Mouse (Mus musculus) CH12.LX (cell line): ENCODE results near the gene Gm28539. TPM values are rescaled to one million over a fixed set of nuclear protein-coding genes. Genes with fewer than 3 reads are reported as not detected.

ENCODE experiments used
- DNase-seq: peaks from one replicate; pipeline ENCODE4 v3.0.0-alpha.2; 2013; ENCODE audit errors: extremely low read depth
- H3K27ac ChIP-seq: 2 replicates; pipeline ENCODE4 v1.5.1; 2012; ENCODE audit warnings: low read depth, mild to moderate bottlenecking, control low read depth, moderate library complexity; ENCODE audit not compliant: insufficient read depth
- H3K27me3 ChIP-seq: replicated peaks from 2 replicates; pipeline ENCODE3; 2012; ENCODE audit warnings: inconsistent platforms
- H3K36me3 ChIP-seq, 2 experiments: replicated peaks in 1 of 2; 2 replicates each; pipeline versions ENCODE3 to v1.6.1; 2012; ENCODE audit warnings: inconsistent platforms in 1 of 2, low read length in 1 of 2, mild to moderate bottlenecking in 1 of 2, mixed read lengths in 1 of 2, moderate library complexity in 1 of 2; ENCODE audit not compliant: control insufficient read depth in 1 of 2, insufficient read depth in 1 of 2
- H3K4me1 ChIP-seq, 2 experiments: 2 replicates each; pipeline ENCODE4 v1.6.1; 2012; ENCODE audit warnings: inconsistent platforms in 1 of 2, moderate library complexity in 1 of 2; ENCODE audit not compliant: insufficient read depth in 2 of 2, control insufficient read depth in 1 of 2
- H3K4me2 ChIP-seq: 2 replicates; pipeline ENCODE4 v1.6.1; 2012; ENCODE audit warnings: low read depth, mild to moderate bottlenecking, control low read depth; ENCODE audit not compliant: poor library complexity, insufficient read depth, severe bottlenecking
- H3K4me3 ChIP-seq, 3 experiments: fragments of 150-350 bp in 1 of 3; sonication (generic) in 1 of 3; replicated peaks in 1 of 3; 2 replicates each; pipeline versions ENCODE3 to v1.5.1; 2011 to 2012; ENCODE audit warnings: low read depth in 2 of 3, low read length in 2 of 3, mild to moderate bottlenecking in 2 of 3, moderate library complexity in 2 of 3, control low read depth in 1 of 3, improper control_type of control experiment in 1 of 3, inconsistent platforms in 1 of 3, mixed read lengths in 1 of 3; ENCODE audit not compliant: poor library complexity in 1 of 3
- H3K79me2 ChIP-seq: replicated peaks from 2 replicates; pipeline ENCODE4 v1.6.1; 2012; ENCODE audit warnings: mild to moderate bottlenecking, moderate library complexity; ENCODE audit not compliant: control insufficient read depth, poor library complexity, insufficient read depth, severe bottlenecking; ENCODE audit errors: extremely low read depth
- H3K9ac ChIP-seq: 2 replicates; pipeline ENCODE4 v1.6.1; 2012; ENCODE audit warnings: low read depth, mild to moderate bottlenecking, control low read depth, moderate library complexity; ENCODE audit not compliant: insufficient read depth
- H3K9me3 ChIP-seq: replicated peaks from 2 replicates; pipeline ENCODE3; 2012; ENCODE audit warnings: low read length, inconsistent platforms, mixed read lengths
- E2F4 ChIP-seq: IDR thresholded peaks from 2 replicates; pipeline ENCODE4 v1.6.1; 2011; ENCODE audit warnings: low read depth, low read length, improper control_type of control experiment; ENCODE audit not compliant: insufficient replicate concordance
- ELF1 ChIP-seq: IDR thresholded peaks from 2 replicates; pipeline ENCODE4 v1.6.1; 2014; ENCODE audit warnings: low read depth, mild to moderate bottlenecking, inconsistent platforms, low read length, improper control_type of control experiment
- GABPA ChIP-seq: IDR thresholded peaks from 2 replicates; pipeline ENCODE4 v1.6.1; 2012; ENCODE audit warnings: low read depth, low read length, improper control_type of control experiment, inconsistent platforms; ENCODE audit not compliant: insufficient replicate concordance
- HCFC1 ChIP-seq: IDR thresholded peaks from 2 replicates; pipeline ENCODE4 v1.6.1; 2012; ENCODE audit warnings: low read depth, mild to moderate bottlenecking, inconsistent platforms, low read length, improper control_type of control experiment
- KAT2A ChIP-seq: IDR thresholded peaks from 2 replicates; pipeline ENCODE4 v1.6.1; 2012; ENCODE audit warnings: low read length, improper control_type of control experiment, inconsistent platforms; ENCODE audit not compliant: insufficient replicate concordance
- MEF2A ChIP-seq: IDR thresholded peaks from 2 replicates; pipeline ENCODE4 v1.6.1; 2014; ENCODE audit warnings: low read depth, mild to moderate bottlenecking, inconsistent platforms, low read length, improper control_type of control experiment, borderline replicate concordance
- MYC ChIP-seq: IDR thresholded peaks from 2 replicates; pipeline ENCODE4 v1.6.1; 2011; ENCODE audit warnings: low read depth, mild to moderate bottlenecking, improper control_type of control experiment, low read length
- NELFE ChIP-seq: IDR thresholded peaks from 2 replicates; pipeline ENCODE4 v1.6.1; 2011; ENCODE audit warnings: low read depth, low read length, improper control_type of control experiment
- NRF1 ChIP-seq: IDR thresholded peaks from 2 replicates; pipeline ENCODE4 v1.6.1; 2014; ENCODE audit warnings: low read depth, mild to moderate bottlenecking, inconsistent platforms, low read length, improper control_type of control experiment, moderate library complexity
- RAD21 ChIP-seq: IDR thresholded peaks from 2 replicates; pipeline ENCODE4 v1.6.1; 2011; ENCODE audit warnings: low read depth, mild to moderate bottlenecking, low read length, improper control_type of control experiment, moderate library complexity
- RCOR1 ChIP-seq: conservative IDR thresholded peaks from 2 replicates; pipeline ENCODE4 v1.6.1; 2012; ENCODE audit warnings: low read depth, mild to moderate bottlenecking, inconsistent platforms, low read length, improper control_type of control experiment
- SMC3 ChIP-seq: IDR thresholded peaks from 2 replicates; pipeline ENCODE4 v1.6.1; 2011; ENCODE audit warnings: low read depth, low read length, improper control_type of control experiment
- UBTF ChIP-seq: IDR thresholded peaks from 2 replicates; pipeline ENCODE4 v1.6.1; 2012; ENCODE audit warnings: low read depth, mild to moderate bottlenecking, inconsistent platforms, low read length, improper control_type of control experiment, moderate library complexity
- USF1 ChIP-seq: IDR thresholded peaks from 2 replicates; pipeline ENCODE4 v1.6.1; 2014; ENCODE audit warnings: low read depth, mild to moderate bottlenecking, inconsistent platforms, low read length, improper control_type of control experiment
- ZKSCAN1 ChIP-seq: IDR thresholded peaks from 2 replicates; pipeline ENCODE4 v1.6.1; 2012; ENCODE audit warnings: low read depth, inconsistent platforms, low read length, improper control_type of control experiment, borderline replicate concordance
- ZMIZ1 ChIP-seq: IDR thresholded peaks from 2 replicates; pipeline ENCODE4 v1.6.1; 2012; ENCODE audit warnings: low read depth, mild to moderate bottlenecking, inconsistent platforms, low read length, improper control_type of control experiment
- dilution Hi-C: fragments of 300-500 bp; cut with MboI; formaldehyde crosslinking; loops from 2 replicates; pipeline ENCODE4 v1.14.3; 2020; ENCODE audit warnings: low sequenced_read_pairs; ENCODE audit not compliant: extremely low pct_unique_long_range_greater_than_20kb, extremely low pct_ligation_motif_present
- in situ Hi-C: fragments of 300-500 bp; cut with MboI; formaldehyde crosslinking; loops from 3 replicates; pipeline ENCODE4 v1.14.3; 2019; ENCODE audit warnings: low sequenced_read_pairs, low pct_ligation_motif_present, low pct_unique_long_range_greater_than_20kb, mixed read lengths
- polyA plus RNA-seq: library from polyadenylated mRNA; unstranded; fragments of >175 nt; gene quantifications from 2 replicates; pipeline ENCODE4 v1.2.1, GENCODE M21; 2012; ENCODE audit warnings: low read depth; ENCODE audit not compliant: insufficient read length
- total RNA-seq, 2 experiments: library from RNA; depleted of rRNA; stranded (reverse); fragments of 300-350 nt in 1 of 2; fragments of >200 nt in 1 of 2; gene quantifications; 2 replicates each; pipeline ENCODE4 v1.2.3; 2012 to 2014

Gm28539 gene
- total and polyA plus RNA-seq, 3 experiments, result 3.9 to 12.2 TPM; not detected in 1

DNA sequence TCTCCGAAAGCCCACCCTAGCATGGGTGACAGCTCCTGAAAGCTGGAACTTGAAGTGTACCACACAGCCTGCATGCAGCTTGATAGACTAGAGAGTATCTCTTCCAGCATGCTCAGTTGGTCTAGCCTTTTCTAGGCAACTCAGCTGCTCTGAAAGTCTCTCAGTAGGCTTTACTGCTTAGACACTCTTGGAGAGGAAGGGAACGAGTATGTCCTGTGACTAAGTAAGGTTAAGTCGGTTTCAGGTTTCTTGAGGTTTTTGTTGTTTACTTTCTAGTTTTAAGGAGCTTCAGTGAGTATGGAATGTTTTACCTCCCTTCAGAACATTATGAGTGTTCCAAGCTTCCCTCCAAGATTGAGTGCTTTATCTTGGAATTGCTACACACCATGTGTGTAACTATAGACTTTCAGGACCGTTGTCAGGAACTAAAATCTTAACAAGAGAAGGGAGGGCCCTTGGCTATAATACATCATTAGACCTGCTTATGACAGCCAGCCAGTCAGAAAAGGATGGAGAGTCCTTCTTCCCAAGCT lies 57.5 kb downstream of the Gm28539 start:
- Histone ChIP-seq H3K4me2 (no peak overlapping the region), H3K27me3 (no peaks in the 10 kb centered on the region), H3K36me3 (peaks cover 25 to 90% of the 10 kb centered on the region in 2 experiments), H3K4me3 (no peak overlapping the region), H3K4me1 (peaks cover 0 to 51% of the 10 kb centered on the region in 2 experiments; a peak in 3 of 4 replicates), H3K79me2 (peaks cover 51% of the 10 kb centered on the region), H3K9ac (no peak overlapping the region), H3K9me3 (no peaks in the 10 kb centered on the region), H3K27ac (no peak overlapping the region)
- dilution Hi-C loops (no loop called here), in situ Hi-C loops (no loop called here)
- TF ChIP-seq MEF2A (no peak), KAT2A (no peak), MYC (no peak), ZKSCAN1 (no peak), ZMIZ1 (no peak), RAD21 (no peak), HCFC1 (no peak), USF1 (no peak), E2F4 (no peak), SMC3 (no peak), UBTF (no peak), ELF1 (no peak), GABPA (no peak), NRF1 (no peak)
- no peak for DNase-seq

DNA sequence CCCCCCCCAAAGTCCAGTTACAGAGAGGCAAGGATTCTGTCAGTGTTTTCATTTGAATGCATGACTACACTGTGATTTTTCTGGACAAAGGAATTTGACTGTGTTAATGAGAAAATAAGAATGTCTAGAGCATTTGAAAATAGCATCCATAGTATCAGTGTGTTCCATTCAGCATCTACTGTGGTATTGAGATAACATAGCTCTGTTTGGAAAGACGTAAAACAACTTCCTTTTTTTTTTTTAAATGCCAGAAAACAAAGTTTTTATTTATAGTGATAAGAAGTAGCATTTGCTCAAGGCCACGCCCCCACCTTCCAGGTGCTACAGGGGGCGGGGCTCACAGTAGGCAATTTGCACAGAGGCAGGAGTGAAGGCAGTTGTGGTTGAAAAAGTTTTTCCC lies 58.9 kb downstream of the Gm28539 start:
- peaks cover 0 to 41% of the 10 kb centered on the region in 2 experiments; a peak in 2 of 4 replicates for H3K4me1 ChIP-seq
- H3K27ac ChIP-seq, result no peak overlapping the region
- no peak overlapping the region for H3K4me2 ChIP-seq
- H3K9me3 ChIP-seq, result no peaks in the 10 kb centered on the region
- TF ChIP-seq RCOR1 (no peak), NELFE (no peak), ZKSCAN1 (no peak), USF1 (no peak), ELF1 (no peak)
- no peak overlapping the region for H3K4me3 ChIP-seq
- DNase-seq, result peak; percentile 20
- H3K36me3 ChIP-seq, result peaks cover 36 to 92% of the 10 kb centered on the region in 2 experiments
- H3K9ac ChIP-seq, result no peak overlapping the region
- H3K27me3 ChIP-seq, result no peaks in the 10 kb centered on the region
- peaks cover 39% of the 10 kb centered on the region for H3K79me2 ChIP-seq
- in situ Hi-C loops (no loop called here), dilution Hi-C loops (no loop called here)
